Mouse (Mus musculus): ENCODE data around the gene Plscr1.

The Plscr1 gene

GRCm38 (mm10) chr9:92293560-92294548, 44.3 kb downstream of the Plscr1 start:
- in situ Hi-C loops (cut with MboI, MseI), result loop anchor here (10.0 kb wide), 1 partner anchor 949 kb away; no protein-coding TSS in a partner anchor

- in situ Hi-C loops (cut with MboI, MseI), result loop anchor here (5.0 to 10.0 kb wide), 2 partner anchors 91 to 953 kb away; no protein-coding TSS in a partner anchor
These were observed 48.7 kb downstream of the Plscr1 start for GRCm38 (mm10) chr9:92298288-92298687.

GRCm38 (mm10) chr9:92301213-92301612, 51.7 kb downstream of the Plscr1 start:
- in situ Hi-C loops (cut with MboI, MseI), result no loop called here

GRCm38 (mm10) chr9:92305075-92305474, 55.5 kb downstream of the Plscr1 start:
- in situ Hi-C loops (cut with MboI, MseI), result no loop called here

- in situ Hi-C loops (cut with MboI, MseI), result no loop called here
These were observed 56.2 kb downstream of the Plscr1 start for GRCm38 (mm10) chr9:92305620-92306220.

GRCm38 (mm10) chr9:92309077-92309476, 59.5 kb downstream of the Plscr1 start, which contains the start of gene 1700057G04Rik:
Gene 1700057G04Rik (plus strand): TSS chr9:92309377.
- in situ Hi-C loops (cut with MboI, MseI), result no loop called here

- in situ Hi-C loops (cut with MboI, MseI), result no loop called here
These were observed 67.2 kb downstream of the Plscr1 start for GRCm38 (mm10) chr9:92316791-92317190.
